Mouse (Mus musculus) CH12.LX (cell line): ENCODE data around the gene Car5a. TPM values are rescaled to one million over a fixed set of nuclear protein-coding genes. Genes with fewer than 3 reads are reported as not detected.

Source experiments
- DNase-seq: peaks from one replicate; pipeline ENCODE4 v3.0.0-alpha.2; 2013; ENCODE audit errors: extremely low read depth
- H3K27ac ChIP-seq: 2 replicates; pipeline ENCODE4 v1.5.1; 2012; ENCODE audit warnings: low read depth, mild to moderate bottlenecking, control low read depth, moderate library complexity; ENCODE audit not compliant: insufficient read depth
- H3K27me3 ChIP-seq: replicated peaks from 2 replicates; pipeline ENCODE3; 2012; ENCODE audit warnings: inconsistent platforms
- H3K36me3 ChIP-seq, 2 experiments: replicated peaks in 1 of 2; 2 replicates each; pipeline versions ENCODE3 to v1.6.1; 2012; ENCODE audit warnings: inconsistent platforms in 1 of 2, low read length in 1 of 2, mild to moderate bottlenecking in 1 of 2, mixed read lengths in 1 of 2, moderate library complexity in 1 of 2; ENCODE audit not compliant: control insufficient read depth in 1 of 2, insufficient read depth in 1 of 2
- H3K4me1 ChIP-seq, 2 experiments: 2 replicates each; pipeline ENCODE4 v1.6.1; 2012; ENCODE audit warnings: inconsistent platforms in 1 of 2, moderate library complexity in 1 of 2; ENCODE audit not compliant: insufficient read depth in 2 of 2, control insufficient read depth in 1 of 2
- H3K4me2 ChIP-seq: 2 replicates; pipeline ENCODE4 v1.6.1; 2012; ENCODE audit warnings: low read depth, mild to moderate bottlenecking, control low read depth; ENCODE audit not compliant: poor library complexity, insufficient read depth, severe bottlenecking
- H3K4me3 ChIP-seq, 3 experiments: fragments of 150-350 bp in 1 of 3; sonication (generic) in 1 of 3; replicated peaks in 1 of 3; 2 replicates each; pipeline versions ENCODE3 to v1.5.1; 2011 to 2012; ENCODE audit warnings: low read depth in 2 of 3, low read length in 2 of 3, mild to moderate bottlenecking in 2 of 3, moderate library complexity in 2 of 3, control low read depth in 1 of 3, improper control_type of control experiment in 1 of 3, inconsistent platforms in 1 of 3, mixed read lengths in 1 of 3; ENCODE audit not compliant: poor library complexity in 1 of 3
- H3K79me2 ChIP-seq: replicated peaks from 2 replicates; pipeline ENCODE4 v1.6.1; 2012; ENCODE audit warnings: mild to moderate bottlenecking, moderate library complexity; ENCODE audit not compliant: control insufficient read depth, poor library complexity, insufficient read depth, severe bottlenecking; ENCODE audit errors: extremely low read depth
- H3K9ac ChIP-seq: 2 replicates; pipeline ENCODE4 v1.6.1; 2012; ENCODE audit warnings: low read depth, mild to moderate bottlenecking, control low read depth, moderate library complexity; ENCODE audit not compliant: insufficient read depth
- H3K9me3 ChIP-seq: replicated peaks from 2 replicates; pipeline ENCODE3; 2012; ENCODE audit warnings: low read length, inconsistent platforms, mixed read lengths
- BHLHE40 ChIP-seq: IDR thresholded peaks from 2 replicates; pipeline ENCODE4 v1.6.1; 2011; ENCODE audit warnings: mild to moderate bottlenecking, low read depth, low read length, improper control_type of control experiment
- CHD1 ChIP-seq: IDR thresholded peaks from 2 replicates; pipeline ENCODE4 v1.6.1; 2012; ENCODE audit warnings: low read depth, low read length, improper control_type of control experiment, inconsistent platforms
- CHD2 ChIP-seq: IDR thresholded peaks from 2 replicates; pipeline ENCODE4 v1.6.1; 2011; ENCODE audit warnings: low read length, improper control_type of control experiment
- ELF1 ChIP-seq: IDR thresholded peaks from 2 replicates; pipeline ENCODE4 v1.6.1; 2014; ENCODE audit warnings: low read depth, mild to moderate bottlenecking, inconsistent platforms, low read length, improper control_type of control experiment
- EP300 ChIP-seq: IDR thresholded peaks from 2 replicates; pipeline ENCODE4 v1.6.1; 2011; ENCODE audit warnings: low read length, improper control_type of control experiment
- ETS1 ChIP-seq: conservative IDR thresholded peaks from 2 replicates; pipeline ENCODE4 v1.6.1; 2012; ENCODE audit warnings: low read depth, mild to moderate bottlenecking, inconsistent platforms, low read length, improper control_type of control experiment, moderate library complexity
- KAT2A ChIP-seq: IDR thresholded peaks from 2 replicates; pipeline ENCODE4 v1.6.1; 2012; ENCODE audit warnings: low read length, improper control_type of control experiment, inconsistent platforms; ENCODE audit not compliant: insufficient replicate concordance
- MAFK ChIP-seq: IDR thresholded peaks from 2 replicates; pipeline ENCODE4 v1.6.1; 2011; ENCODE audit warnings: low read length, improper control_type of control experiment; ENCODE audit not compliant: insufficient replicate concordance
- MEF2A ChIP-seq: IDR thresholded peaks from 2 replicates; pipeline ENCODE4 v1.6.1; 2014; ENCODE audit warnings: low read depth, mild to moderate bottlenecking, inconsistent platforms, low read length, improper control_type of control experiment, borderline replicate concordance
- MXI1 ChIP-seq: IDR thresholded peaks from 2 replicates; pipeline ENCODE4 v1.6.1; 2011; ENCODE audit warnings: mild to moderate bottlenecking, low read depth, low read length, improper control_type of control experiment
- MYC ChIP-seq: IDR thresholded peaks from 2 replicates; pipeline ENCODE4 v1.6.1; 2011; ENCODE audit warnings: low read depth, mild to moderate bottlenecking, improper control_type of control experiment, low read length
- RCOR1 ChIP-seq: conservative IDR thresholded peaks from 2 replicates; pipeline ENCODE4 v1.6.1; 2012; ENCODE audit warnings: low read depth, mild to moderate bottlenecking, inconsistent platforms, low read length, improper control_type of control experiment
- SIN3A ChIP-seq: IDR thresholded peaks from 2 replicates; pipeline ENCODE4 v1.6.1; 2012; ENCODE audit warnings: low read length, improper control_type of control experiment, inconsistent platforms
- SMC3 ChIP-seq: IDR thresholded peaks from 2 replicates; pipeline ENCODE4 v1.6.1; 2011; ENCODE audit warnings: low read depth, low read length, improper control_type of control experiment
- TBP ChIP-seq: conservative IDR thresholded peaks from 2 replicates; pipeline ENCODE4 v1.6.1; 2011; ENCODE audit warnings: low read depth, low read length, improper control_type of control experiment
- TCF12 ChIP-seq: IDR thresholded peaks from 2 replicates; pipeline ENCODE4 v1.6.1; 2014; ENCODE audit warnings: low read depth, mild to moderate bottlenecking, inconsistent platforms, low read length, improper control_type of control experiment
- UBTF ChIP-seq: IDR thresholded peaks from 2 replicates; pipeline ENCODE4 v1.6.1; 2012; ENCODE audit warnings: low read depth, mild to moderate bottlenecking, inconsistent platforms, low read length, improper control_type of control experiment, moderate library complexity
- USF2 ChIP-seq: conservative IDR thresholded peaks from 2 replicates; pipeline ENCODE4 v1.6.1; 2011; ENCODE audit warnings: low read depth, low read length, improper control_type of control experiment
- ZC3H11A ChIP-seq: IDR thresholded peaks from 2 replicates; pipeline ENCODE4 v1.6.1; 2012; ENCODE audit warnings: low read depth, mild to moderate bottlenecking, inconsistent platforms, low read length, improper control_type of control experiment
- ZKSCAN1 ChIP-seq: IDR thresholded peaks from 2 replicates; pipeline ENCODE4 v1.6.1; 2012; ENCODE audit warnings: low read depth, inconsistent platforms, low read length, improper control_type of control experiment, borderline replicate concordance
- ZNF384 ChIP-seq: IDR thresholded peaks from 2 replicates; pipeline ENCODE4 v1.6.1; 2012; ENCODE audit warnings: low read depth, low read length, improper control_type of control experiment, inconsistent platforms
- dilution Hi-C: fragments of 300-500 bp; cut with MboI; formaldehyde crosslinking; loops from 2 replicates; pipeline ENCODE4 v1.14.3; 2020; ENCODE audit warnings: low sequenced_read_pairs; ENCODE audit not compliant: extremely low pct_unique_long_range_greater_than_20kb, extremely low pct_ligation_motif_present
- in situ Hi-C: fragments of 300-500 bp; cut with MboI; formaldehyde crosslinking; loops from 3 replicates; pipeline ENCODE4 v1.14.3; 2019; ENCODE audit warnings: low sequenced_read_pairs, low pct_ligation_motif_present, low pct_unique_long_range_greater_than_20kb, mixed read lengths
- polyA plus RNA-seq: library from polyadenylated mRNA; unstranded; fragments of >175 nt; gene quantifications from 2 replicates; pipeline ENCODE4 v1.2.1, GENCODE M21; 2012; ENCODE audit warnings: low read depth; ENCODE audit not compliant: insufficient read length
- total RNA-seq, 2 experiments: library from RNA; depleted of rRNA; stranded (reverse); fragments of 300-350 nt in 1 of 2; fragments of >200 nt in 1 of 2; gene quantifications; 2 replicates each; pipeline ENCODE4 v1.2.3; 2012 to 2014

Car5a gene
- total and polyA plus RNA-seq, 3 experiments = 1.6 to 9.7 TPM; not detected in 1

- H3K27me3 ChIP-seq = no peaks in the 10 kb centered on the region
- TF ChIP-seq MYC = no peak
- no peak for TF ChIP-seq CHD2
- no peak for TF ChIP-seq ZNF384
- peak; percentile 59 for TF ChIP-seq ETS1
- 0 out of 2 replicates have a peak, but pooled peaks have one; percentile 5 for TF ChIP-seq BHLHE40
- 0 out of 2 replicates have a peak, but pooled peaks have one; percentile 52 for TF ChIP-seq CHD1
- no peak for TF ChIP-seq SIN3A
- TF ChIP-seq EP300 = peak; percentile 57
- TF ChIP-seq MEF2A = peak; percentile 50; the same call in 1 of the 2 replicates
- TF ChIP-seq TBP = 0 out of 2 replicates have a peak, but pooled peaks have one; percentile 68
- no peak for TF ChIP-seq ELF1
- TF ChIP-seq RCOR1 = 0 out of 2 replicates have a peak, but pooled peaks have one; percentile 30
- TF ChIP-seq TCF12 = peak; percentile 83
- TF ChIP-seq SMC3 = peak; percentile 6; the same call in 1 of the 2 replicates
- peak; percentile 88 for TF ChIP-seq UBTF
- TF ChIP-seq USF2 = no peak
- TF ChIP-seq MXI1 = peak; percentile 64
- TF ChIP-seq, all 38 proteins: peak for 11
- dilution Hi-C loops = no loop called here
- in situ Hi-C loops = no loop called here
- Histone ChIP-seq H3K79me2 (peaks cover 9% of the 10 kb centered on the region), H3K36me3 (peaks cover 12 to 17% of the 10 kb centered on the region in 2 experiments), H3K4me2 (peak overlapping the region; percentile 45), H3K4me1 (peaks cover 38 to 61% of the 10 kb centered on the region in 2 experiments), H3K4me3 (no peak overlapping the region), H3K27ac (peak overlapping the region; percentile 2; the same call in 1 of the 2 replicates), H3K9me3 (peaks cover 9% of the 10 kb centered on the region), H3K9ac (no peak overlapping the region)
- DNase-seq = peak; percentile 49
Observed at GRCm38 (mm10) chr8:121913378-121913777, 31.3 kb downstream of the Car5a start.

DNA sequence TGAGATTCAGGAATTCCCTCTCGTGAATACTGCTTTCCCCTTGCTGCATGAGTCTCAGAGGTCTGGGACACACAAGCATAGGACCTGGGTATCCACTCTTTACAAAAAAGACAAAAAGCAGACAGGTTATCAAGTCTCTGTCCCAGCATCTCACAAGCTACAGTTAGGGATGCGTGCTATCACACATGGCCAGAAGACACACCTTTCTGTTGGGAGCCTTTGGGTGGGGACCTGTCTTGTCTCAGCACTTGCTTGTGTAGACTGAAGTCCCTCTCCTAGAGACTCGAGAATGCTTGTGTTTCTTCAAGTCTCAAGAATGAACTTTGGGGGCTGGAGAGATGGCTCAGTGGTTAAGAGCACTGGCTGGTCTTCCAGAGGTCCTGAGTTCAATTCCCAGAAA is 31.9 kb downstream of the Car5a start:
- Histone ChIP-seq H3K79me2 (peaks cover 15% of the 10 kb centered on the region), H3K4me2 (no peak overlapping the region), H3K9ac (0 out of 2 replicates have a peak overlapping the region, but pooled peaks have one; percentile 24), H3K27ac (no peak overlapping the region), H3K4me3 (no peak overlapping the region), H3K27me3 (no peaks in the 10 kb centered on the region), H3K4me1 (peaks cover 38 to 61% of the 10 kb centered on the region in 2 experiments)
- dilution Hi-C loops = no loop called here
- DNase-seq = no peak
- TF ChIP-seq MAFK (no peak), ZKSCAN1 (no peak), SMC3 (no peak), TCF12 (no peak), ZC3H11A (no peak), KAT2A (no peak), SIN3A (no peak), ZNF384 (no peak)
- TF ChIP-seq, all 38 proteins: peak for 0
- Histone ChIP-seq H3K36me3 (peaks cover 10 to 16% of the 10 kb centered on the region in 2 experiments), H3K9me3 (peaks cover 7% of the 10 kb centered on the region)
- in situ Hi-C loops = no loop called here
